Mouse (Mus musculus) T-cell, adult 66 days (primary cell): ENCODE measurements around the gene Myh3. TPM values are rescaled to one million over a fixed set of nuclear protein-coding genes. Genes with fewer than 3 reads are reported as not detected.

Source experiments
- total RNA-seq, 2 experiments: library from RNA; stranded (reverse); gene quantifications; 3 replicates in 1 of 2; 4 replicates in 1 of 2; pipeline ENCODE4 v1.2.4; 2023

Myh3 gene
- total RNA-seq: under 1 TPM in 1 of 2 experiments, not detected in 1; 0.12 TPM

GRCm38 (mm10) chr11:67078000-67078399, at the start of gene Myh3:
Gene Myh3, plus strand, starts transcription at chr11:67078300.

GRCm38 (mm10) chr11:67052321-67052952, 25.7 kb upstream of the Myh3 start, which contains the start of the genes Adprm and Sco1:
Gene Adprm, minus strand, starts transcription at chr11:67052594.
Gene Sco1, plus strand, starts transcription at chr11:67052670.

Other genes with a start within 250 kb of the Myh3 start
- not detected for gene Pirt, start 166.3 kb upstream of the Myh3 start, total RNA-seq
- not detected for gene Tmem238l, start 121.7 kb upstream of the Myh3 start, total RNA-seq
- under 1 TPM in 1 of 2 experiments, not detected in 1; 0.79 TPM for gene Tmem220, start 53.1 kb upstream of the Myh3 start, total RNA-seq
- 10 to 100 TPM; 49.5 to 51.2 TPM for gene Adprm, start 25.7 kb upstream of the Myh3 start, total RNA-seq
- gene Sco1, start 25.6 kb upstream of the Myh3 start, total RNA-seq: 10 to 100 TPM; 14.6 to 16.0 TPM
- gene Myh2, start 92.7 kb downstream of the Myh3 start, total RNA-seq: not detected
- gene Myh1, start 121.8 kb downstream of the Myh3 start, total RNA-seq: not detected
- gene Myh4, start 159.7 kb downstream of the Myh3 start, total RNA-seq: not detected
- gene Myh8, start 198.8 kb downstream of the Myh3 start, total RNA-seq: not detected
- not detected for gene Myh13, start 243.4 kb downstream of the Myh3 start, total RNA-seq